9 mouse cellular contexts compared by ENCODE assay signal in genomic region chr9:6668001-6668969, GRCm38 (mm10).
DNase-seq lines count a peak whose midpoint lies in the region; ATAC-seq lines count a peak whose summit lies in the region.
"Had no signal": no experiment of that assay in that cellular context is flagged by ENCODE, and none has a peak within 500 bp of the region (broad histone marks: within the 10 kb centered on the region; RNA-seq: fewer than 3 reads in every experiment).

No protein-coding gene starts in this region.

- no peaks in the 10 kb centered on the region for H3K27me3 ChIP-seq in hindbrain, embryonic 15.5 days
- H3K27me3 ChIP-seq: liver, embryonic 15.5 days had no signal

- no peak overlapping the region for H3K4me3 ChIP-seq in hindbrain, embryonic 15.5 days
- H3K4me3 ChIP-seq: liver, embryonic 15.5 days had no signal

- H3K36me3 ChIP-seq in hindbrain, embryonic 15.5 days, result no peaks in the 10 kb centered on the region
- H3K36me3 ChIP-seq: liver, embryonic 15.5 days had no signal

- no peak overlapping the region for H3K27ac ChIP-seq in hindbrain, embryonic 15.5 days (replicated peaks)
- H3K27ac ChIP-seq: liver, embryonic 15.5 days had no signal

- peaks cover 5% of the 10 kb centered on the region; the same call in 1 of the 2 replicates for H3K4me1 ChIP-seq in hindbrain, embryonic 15.5 days (replicated peaks)
- H3K4me1 ChIP-seq: liver, embryonic 15.5 days had no signal

- H3K9ac ChIP-seq in hindbrain, embryonic 15.5 days, result no peak overlapping the region
- H3K9ac ChIP-seq: liver, embryonic 15.5 days had no signal

- DNase-seq in adrenal gland, adult (ENCODE audit: inconsistent age in 2 of 2, low spot score in 1 of 2), result peak; percentile 78 to 93
- DNase-seq in cerebellum, postnatal 4 days (ENCODE audit: low spot score in 2 of 2), result peak; percentile 50 to 76
- peak; percentile 84 for DNase-seq in gastrocnemius, adult 18-20 months (ENCODE audit: low spot score)
- DNase-seq in layer of hippocampus, postnatal 25 days (ENCODE audit: extremely low spot score in 1 of 2, low spot score in 1 of 2), result peak; percentile 45 to 66
- DNase-seq in lung, postnatal 4 days, result peak; percentile 67 to 76
- peak; percentile 72 for DNase-seq in right cerebral cortex, postnatal 14 days

- H3K4me2 ChIP-seq in hindbrain, embryonic 15.5 days, result peak overlapping the region; percentile 18
- H3K4me2 ChIP-seq: liver, embryonic 15.5 days had no signal

- ATAC-seq in hindbrain, embryonic 15.5 days (ENCODE audit: low FRiP score, low read depth), result peak; percentile 96
- ATAC-seq in activated CD4-positive, CD25-positive, alpha-beta regulatory T cell, adult 4 months, result no peak

- 40% methylated on average over 14 of the region's 14 CpGs for WGBS in hindbrain, embryonic 15.5 days

- H3K9me3 ChIP-seq in hindbrain, embryonic 15.5 days, result no peaks in the 10 kb centered on the region
- H3K9me3 ChIP-seq: liver, embryonic 15.5 days had no signal
